Mouse (Mus musculus) embryonic fibroblast, embryonic 13.5 days (primary cell): ENCODE measurements around the gene Itpr3.

Experiments
- CTCF ChIP-seq: IDR thresholded peaks from 2 replicates; pipeline ENCODE4 v1.5.1; 2011; ENCODE audit warnings: mild to moderate bottlenecking, control low read depth, low read length, moderate library complexity, borderline replicate concordance; ENCODE audit not compliant: insufficient read depth
- POLR2A ChIP-seq: IDR thresholded peaks from 2 replicates; pipeline ENCODE4 v1.6.1; 2011; ENCODE audit warnings: low read depth, mild to moderate bottlenecking, control low read depth, low read length, moderate library complexity

GRCm38 (mm10) chr17:27025951-27026350 lies 31.2 kb upstream of the Itpr3 start:
- TF ChIP-seq CTCF = no peak
- TF ChIP-seq POLR2A = no peak
